In the genomic region with DNA sequence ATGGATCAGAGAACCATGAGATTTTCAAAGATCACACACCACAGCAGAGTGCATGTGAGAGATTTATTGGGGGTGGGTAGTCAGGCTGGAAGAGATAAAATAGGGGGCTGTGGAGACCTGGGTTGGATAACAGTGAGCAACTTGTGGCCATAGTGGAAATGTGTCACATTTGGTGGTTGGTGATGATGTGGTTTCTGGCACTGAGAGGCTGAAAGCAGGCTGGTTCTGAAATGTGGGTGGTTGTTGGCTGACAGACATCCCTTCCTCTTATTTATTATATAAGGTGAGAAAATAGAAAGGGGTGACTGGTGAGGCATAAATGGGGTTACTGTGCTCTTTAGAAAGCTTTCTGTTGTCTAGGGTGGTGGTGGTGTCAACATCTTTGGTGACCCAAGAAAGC, we compare ENCODE assay signal across 31 mouse cellular contexts. TPM values are rescaled to one million over a fixed set of nuclear protein-coding genes. Genes with fewer than 3 reads are reported as not detected.
"Had no signal": no experiment of that assay in that cellular context is flagged by ENCODE, and none has a peak within 500 bp of the region (broad histone marks: within the 10 kb centered on the region; RNA-seq: fewer than 3 reads in every experiment).

No protein-coding gene starts in this region.

- H3K4me1 ChIP-seq: midbrain, embryonic 13.5 days had no signal

- H3K9me3 ChIP-seq: liver, embryonic 13.5 days; neural tube, embryonic 13.5 days had no signal

- H3K4me3 ChIP-seq: liver, embryonic 13.5 days; midbrain, embryonic 13.5 days; myocyte; neural tube, embryonic 13.5 days had no signal

- H3K27ac ChIP-seq: liver, embryonic 13.5 days; midbrain, embryonic 13.5 days; neural tube, embryonic 13.5 days had no signal

- H3K9ac ChIP-seq: liver, embryonic 13.5 days; midbrain, embryonic 13.5 days; neural tube, embryonic 13.5 days had no signal

- DNase-seq: kidney, adult 11 months; kidney, adult 9 months; kidney, postnatal 14 days; kidney, postnatal 4 days; liver, embryonic 13.5 days; lung, adult 2 months; lung, postnatal 4 days; retina, postnatal 1 day; right cerebral cortex, postnatal 25 days; spleen, adult 18-20 months had no signal

- H3K36me3 ChIP-seq: liver, embryonic 13.5 days; midbrain, embryonic 13.5 days; neural tube, embryonic 13.5 days had no signal

- ATAC-seq: inflammation-experienced regulatory T-cells, adult 6 months; midbrain, embryonic 13.5 days; midbrain, embryonic 16.5 days had no signal

- H3K4me2 ChIP-seq: liver, embryonic 13.5 days; midbrain, embryonic 13.5 days; neural tube, embryonic 13.5 days had no signal

RNA-seq across cellular contexts. Expression of gene Gm8909, which starts 1.4 kb away (rescaled TPM):
- total RNA-seq: layer of hippocampus, adult 18-20 months; layer of hippocampus, postnatal 25 days; left cerebral cortex, adult 18-20 months; left cerebral cortex, postnatal 25 days; liver, adult 2 months; megakaryocyte progenitor cell, adult 5-6 weeks; megakaryocyte-erythroid progenitor cell, adult 5-6 weeks; neutrophil, adult 5-6 weeks had no signal
- polyA plus RNA-seq: limb, embryonic 11.5 days; limb, embryonic 14.5 days; liver, adult 2 months; liver, embryonic 13.5 days; liver, embryonic 16.5 days; midbrain, embryonic 13.5 days; midbrain, embryonic 16.5 days; myocyte; neural tube, embryonic 13.5 days; urinary bladder, adult 2 months had no signal

RNA-seq across cellular contexts. Expression of gene H2-T3, which starts 20.3 kb away (rescaled TPM):
- total RNA-seq: layer of hippocampus, adult 18-20 months; layer of hippocampus, postnatal 25 days; left cerebral cortex, postnatal 25 days; liver, adult 2 months; megakaryocyte progenitor cell, adult 5-6 weeks; megakaryocyte-erythroid progenitor cell, adult 5-6 weeks; monocyte, adult 5-6 weeks; neutrophil, adult 5-6 weeks had no signal
- polyA plus RNA-seq: kidney, embryonic 16.5 days; limb, embryonic 11.5 days; limb, embryonic 14.5 days; liver, adult 2 months; liver, embryonic 13.5 days; lung, adult 2 months; midbrain, embryonic 13.5 days; midbrain, embryonic 16.5 days; myocyte; neural tube, embryonic 13.5 days; testis, adult 2 months had no signal

RNA-seq across cellular contexts. Expression of gene Gm7030, which starts 40.5 kb away (rescaled TPM):
- total RNA-seq: layer of hippocampus, adult 18-20 months; layer of hippocampus, postnatal 25 days; left cerebral cortex, adult 18-20 months; left cerebral cortex, postnatal 25 days; liver, adult 2 months; megakaryocyte progenitor cell, adult 5-6 weeks; megakaryocyte-erythroid progenitor cell, adult 5-6 weeks; monocyte, adult 5-6 weeks; neutrophil, adult 5-6 weeks had no signal
- polyA plus RNA-seq: kidney, embryonic 16.5 days; limb, embryonic 11.5 days; limb, embryonic 14.5 days; liver, adult 2 months; liver, embryonic 13.5 days; liver, embryonic 16.5 days; lung, adult 2 months; midbrain, embryonic 13.5 days; midbrain, embryonic 16.5 days; myocyte; neural tube, embryonic 13.5 days; testis, adult 2 months; urinary bladder, adult 2 months had no signal

RNA-seq across cellular contexts. Expression of gene Gm19684, which starts 48.3 kb away (rescaled TPM):
- total RNA-seq: layer of hippocampus, adult 18-20 months; layer of hippocampus, postnatal 25 days; left cerebral cortex, adult 18-20 months; left cerebral cortex, postnatal 25 days had no signal
- polyA plus RNA-seq: kidney, embryonic 16.5 days; limb, embryonic 11.5 days; limb, embryonic 14.5 days; liver, embryonic 13.5 days; liver, embryonic 16.5 days; midbrain, embryonic 13.5 days; midbrain, embryonic 16.5 days; myocyte; neural tube, embryonic 13.5 days; stomach, embryonic 16.5 days; testis, adult 2 months had no signal
